Comparison of ENCODE assay signal across 24 mouse cellular contexts in genomic region chr4:106950801-106951200, GRCm38 (mm10). TPM values are rescaled to one million over a fixed set of nuclear protein-coding genes. Genes with fewer than 3 reads are reported as not detected.
DNase-seq lines count a peak whose midpoint lies in the region; ATAC-seq and TF ChIP-seq lines count a peak whose summit lies in the region.
"Had no signal": no experiment of that assay in that cellular context is flagged by ENCODE, and none has a peak within 500 bp of the region (broad histone marks: within the 10 kb centered on the region; RNA-seq: fewer than 3 reads in every experiment).

No protein-coding gene starts in this region.

- no peaks in the 10 kb centered on the region for H3K9me3 ChIP-seq in forebrain, embryonic 13.5 days (replicated peaks)
- H3K9me3 ChIP-seq in forebrain, embryonic 14.5 days (replicated peaks; ENCODE audit: control insufficient read depth, low read length): no peaks in the 10 kb centered on the region
- no peaks in the 10 kb centered on the region for H3K9me3 ChIP-seq in hindbrain, embryonic 12.5 days (replicated peaks)
- no peaks in the 10 kb centered on the region for H3K9me3 ChIP-seq in hindbrain, embryonic 11.5 days (ENCODE audit: control insufficient read depth, low read length)
- no peaks in the 10 kb centered on the region for H3K9me3 ChIP-seq in lung, postnatal 0 days (ENCODE audit: low read length)
- H3K9me3 ChIP-seq in CH12.LX (replicated peaks; ENCODE audit: low read length): no peaks in the 10 kb centered on the region
- H3K9me3 ChIP-seq: forebrain, embryonic 10.5 days; heart, embryonic 10.5 days; hindbrain, embryonic 15.5 days; intestine, embryonic 15.5 days had no signal

- TF ChIP-seq POLR2A in CH12.LX (IDR thresholded peaks at IDR 0.05; ENCODE audit: low read depth, low read length): no peak

- no peak for TF ChIP-seq EP300 in lung, postnatal 0 days (IDR thresholded peaks at IDR 0.05)
- peak; percentile 43 for TF ChIP-seq EP300 in CH12.LX (IDR thresholded peaks at IDR 0.05; ENCODE audit: low read length)

- 0 out of 2 replicates have a peak overlapping the region, but pooled peaks have one; percentile 21 for H3K27ac ChIP-seq in forebrain, embryonic 13.5 days
- no peak overlapping the region for H3K27ac ChIP-seq in forebrain, embryonic 14.5 days (ENCODE audit: low read depth, low read length)
- peak overlapping the region; percentile 55 for H3K27ac ChIP-seq in hindbrain, embryonic 12.5 days
- no peak overlapping the region for H3K27ac ChIP-seq in hindbrain, embryonic 11.5 days (ENCODE audit: low read depth, low read length)
- no peak overlapping the region for H3K27ac ChIP-seq in lung, postnatal 0 days (ENCODE audit: low read length)
- 0 out of 2 replicates have a peak overlapping the region, but pooled peaks have one; percentile 23 for H3K27ac ChIP-seq in CH12.LX (ENCODE audit: insufficient read depth, low read depth)
- H3K27ac ChIP-seq: forebrain, embryonic 10.5 days; gastrocnemius, adult 2 months; heart, adult 2 months; heart, embryonic 10.5 days; hindbrain, embryonic 15.5 days; intestine, embryonic 15.5 days had no signal

- no peak overlapping the region for H3K4me3 ChIP-seq in forebrain, embryonic 13.5 days
- H3K4me3 ChIP-seq in forebrain, embryonic 14.5 days (ENCODE audit: low read depth, low read length): no peak overlapping the region
- no peak overlapping the region for H3K4me3 ChIP-seq in hindbrain, embryonic 12.5 days
- H3K4me3 ChIP-seq in hindbrain, embryonic 11.5 days (ENCODE audit: low read depth, low read length): no peak overlapping the region
- no peak overlapping the region for H3K4me3 ChIP-seq in lung, postnatal 0 days (ENCODE audit: low read depth, low read length)
- no peak overlapping the region for H3K4me3 ChIP-seq in CH12.LX (replicated peaks in 1 of 3; ENCODE audit: low read depth in 2 of 3, low read length in 2 of 3, poor library complexity in 1 of 3)
- H3K4me3 ChIP-seq: forebrain, embryonic 10.5 days; gastrocnemius, adult 2 months; heart, adult 2 months; heart, embryonic 10.5 days; hindbrain, embryonic 15.5 days; intestine, embryonic 15.5 days had no signal

- ATAC-seq in forebrain, embryonic 13.5 days: no peak
- no peak for ATAC-seq in forebrain, embryonic 14.5 days
- no peak for ATAC-seq in hindbrain, embryonic 12.5 days (ENCODE audit: low FRiP score)
- no peak for ATAC-seq in hindbrain, embryonic 11.5 days (ENCODE audit: low FRiP score)
- peak; percentile 55 for ATAC-seq in lung, postnatal 0 days
- ATAC-seq: activated CD4-positive, CD25-positive, alpha-beta regulatory T cell, adult 4 months; forebrain, postnatal 0 days; intestine, embryonic 15.5 days had no signal

- dilution Hi-C loops in CH12.LX (cut with MboI; ENCODE audit: extremely low pct_ligation_motif_present, extremely low pct_unique_long_range_greater_than_20kb, low sequenced_read_pairs): no loop called here

- H3K4me2 ChIP-seq in forebrain, embryonic 13.5 days: no peak overlapping the region
- no peak overlapping the region for H3K4me2 ChIP-seq in forebrain, embryonic 14.5 days (ENCODE audit: low read length)
- H3K4me2 ChIP-seq in hindbrain, embryonic 12.5 days (replicated peaks): no peak overlapping the region
- no peak overlapping the region for H3K4me2 ChIP-seq in hindbrain, embryonic 11.5 days (replicated peaks; ENCODE audit: low read depth, low read length)
- H3K4me2 ChIP-seq in lung, postnatal 0 days (replicated peaks; ENCODE audit: low read depth, low read length): no peak overlapping the region
- 0 out of 2 replicates have a peak overlapping the region, but pooled peaks have one; percentile 24 for H3K4me2 ChIP-seq in CH12.LX (ENCODE audit: insufficient read depth, low read depth, poor library complexity, severe bottlenecking)
- H3K4me2 ChIP-seq: hindbrain, embryonic 15.5 days; intestine, embryonic 15.5 days had no signal

- no peaks in the 10 kb centered on the region for H3K27me3 ChIP-seq in forebrain, embryonic 13.5 days
- no peaks in the 10 kb centered on the region for H3K27me3 ChIP-seq in forebrain, embryonic 14.5 days (replicated peaks; ENCODE audit: control insufficient read depth, insufficient read depth, low read length)
- H3K27me3 ChIP-seq in hindbrain, embryonic 12.5 days: no peaks in the 10 kb centered on the region
- H3K27me3 ChIP-seq in hindbrain, embryonic 11.5 days (ENCODE audit: control insufficient read depth, insufficient read depth, low read length): no peaks in the 10 kb centered on the region
- no peaks in the 10 kb centered on the region for H3K27me3 ChIP-seq in lung, postnatal 0 days (replicated peaks; ENCODE audit: insufficient read depth, low read length)
- H3K27me3 ChIP-seq in CH12.LX (replicated peaks): no peaks in the 10 kb centered on the region
- H3K27me3 ChIP-seq: hindbrain, embryonic 15.5 days; intestine, embryonic 15.5 days had no signal

- H3K36me3 ChIP-seq in forebrain, embryonic 13.5 days (ENCODE audit: poor library complexity, severe bottlenecking): peaks cover 3% of the 10 kb centered on the region; the same call in 1 of the 2 replicates
- H3K36me3 ChIP-seq in forebrain, embryonic 14.5 days (ENCODE audit: control insufficient read depth, insufficient read depth, low read length): no peaks in the 10 kb centered on the region
- 0 out of 2 replicates have a peak, but pooled peaks cover 4% of the 10 kb centered on the region for H3K36me3 ChIP-seq in hindbrain, embryonic 12.5 days
- no peaks in the 10 kb centered on the region for H3K36me3 ChIP-seq in hindbrain, embryonic 11.5 days (ENCODE audit: control insufficient read depth, insufficient read depth, low read length)
- H3K36me3 ChIP-seq in lung, postnatal 0 days (ENCODE audit: insufficient read depth, low read length): no peaks in the 10 kb centered on the region
- H3K36me3 ChIP-seq in CH12.LX (replicated peaks in 1 of 2; ENCODE audit: control insufficient read depth in 1 of 2, insufficient read depth in 1 of 2, low read length in 1 of 2): peaks cover 13 to 72% of the 10 kb centered on the region in 2 experiments
- H3K36me3 ChIP-seq: hindbrain, embryonic 15.5 days; intestine, embryonic 15.5 days had no signal

- 69% methylated on average over 4 of the region's 4 CpGs for WGBS in forebrain, embryonic 13.5 days
- whole genome bisulfite sequencing in forebrain, embryonic 14.5 days: 74% methylated on average over 4 of the region's 4 CpGs
- 67% methylated on average over 4 of the region's 4 CpGs for WGBS in hindbrain, embryonic 12.5 days
- 74% methylated on average over 4 of the region's 4 CpGs for WGBS in hindbrain, embryonic 11.5 days
- 49% methylated on average over 4 of the region's 4 CpGs for WGBS in lung, postnatal 0 days

- peaks cover 6% of the 10 kb centered on the region for H3K79me2 ChIP-seq in CH12.LX (replicated peaks; ENCODE audit: control insufficient read depth, extremely low read depth, insufficient read depth, poor library complexity, severe bottlenecking)

- no peak for DNase-seq in forebrain, embryonic 14.5 days (ENCODE audit: low spot score)
- DNase-seq in hindbrain, embryonic 11.5 days (ENCODE audit: low spot score): no peak
- DNase-seq in lung, postnatal 0 days (ENCODE audit: low spot score): peak; percentile 57
- no peak for DNase-seq in lung, postnatal 25 days (ENCODE audit: low spot score)
- DNase-seq in CH12.LX (ENCODE audit: extremely low read depth): no peak
- DNase-seq: adrenal gland, adult 8-10 months; adrenal gland, postnatal 25 days; cerebellum, adult 11-12 months; cerebellum, adult 8-10 months; cerebellum, postnatal 10 days; cerebellum, postnatal 36 days; embryo, embryonic 11 days; forebrain, postnatal 0 days; gastrocnemius, adult 2 months; gastrocnemius, postnatal 25 days; heart, adult 2 months; kidney, adult 11 months had no signal

- no peak overlapping the region for H3K9ac ChIP-seq in forebrain, embryonic 13.5 days
- H3K9ac ChIP-seq in forebrain, embryonic 14.5 days (ENCODE audit: low read length): no peak overlapping the region
- no peak overlapping the region for H3K9ac ChIP-seq in hindbrain, embryonic 12.5 days
- no peak overlapping the region for H3K9ac ChIP-seq in hindbrain, embryonic 11.5 days (ENCODE audit: low read depth, low read length)
- no peak overlapping the region for H3K9ac ChIP-seq in lung, postnatal 0 days (replicated peaks; ENCODE audit: low read depth)
- H3K9ac ChIP-seq in CH12.LX (ENCODE audit: insufficient read depth, low read depth): no peak overlapping the region
- H3K9ac ChIP-seq: forebrain, postnatal 0 days; hindbrain, embryonic 15.5 days; intestine, embryonic 15.5 days had no signal

- no peak; the same call in none of the 2 replicates for TF ChIP-seq RAD21 in CH12.LX (IDR thresholded peaks at IDR 0.05; ENCODE audit: low read depth, low read length)

- TF ChIP-seq CTCF in lung, postnatal 0 days (IDR thresholded peaks at IDR 0.05): no peak
- no peak for TF ChIP-seq CTCF in CH12.LX (conservative IDR thresholded peaks at IDR 0.05 in 1 of 2, IDR thresholded peaks at IDR 0.05 in 1 of 2; ENCODE audit: low read depth in 2 of 2, low read length in 2 of 2)

- peaks cover 95% of the 10 kb centered on the region for H3K4me1 ChIP-seq in forebrain, embryonic 13.5 days
- H3K4me1 ChIP-seq in forebrain, embryonic 14.5 days (ENCODE audit: control insufficient read depth, insufficient read depth, low read length): peaks cover 65% of the 10 kb centered on the region
- H3K4me1 ChIP-seq in hindbrain, embryonic 12.5 days: peaks cover 88% of the 10 kb centered on the region
- peaks cover 27% of the 10 kb centered on the region for H3K4me1 ChIP-seq in hindbrain, embryonic 11.5 days (replicated peaks; ENCODE audit: control insufficient read depth, insufficient read depth, low read length)
- peaks cover 3% of the 10 kb centered on the region for H3K4me1 ChIP-seq in lung, postnatal 0 days (ENCODE audit: insufficient read depth, low read depth, low read length)
- H3K4me1 ChIP-seq in CH12.LX (ENCODE audit: control insufficient read depth in 1 of 2, insufficient read depth in 2 of 2): peaks cover 28 to 84% of the 10 kb centered on the region in 2 experiments

- in situ Hi-C loops in CH12.LX (cut with MboI; ENCODE audit: low pct_ligation_motif_present, low pct_unique_long_range_greater_than_20kb, low sequenced_read_pairs): no loop called here

TF ChIP-seq in CH12.LX, 34 proteins besides CTCF, POLR2A, EP300 and RAD21 (continues in another document):
- TF ChIP-seq MEF2A (IDR thresholded peaks at IDR 0.05; ENCODE audit: borderline replicate concordance, low read depth, low read length) (0 out of 2 replicates have a peak, but pooled peaks have one; percentile 41), TCF12 (IDR thresholded peaks at IDR 0.05; ENCODE audit: low read depth, low read length) (0 out of 2 replicates have a peak, but pooled peaks have one; percentile 19), NELFE (IDR thresholded peaks at IDR 0.05; ENCODE audit: low read depth, low read length) (no peak)

RNA-seq across cellular contexts. Expression of gene Ssbp3, which starts 40.3 kb away (rescaled TPM):
- 168 and 173 TPM in 2 replicates for polyA plus RNA-seq in forebrain, embryonic 13.5 days (2015; fragmentation: Nextera tagmentation; extraction: Ambion mirVana)
- 118 and 127 TPM in 2 replicates for polyA plus RNA-seq in forebrain, embryonic 14.5 days (2014; fragmentation: Nextera tagmentation; extraction: Ambion mirVana)
- polyA plus RNA-seq in hindbrain, embryonic 12.5 days (2016; fragmentation: Nextera tagmentation; extraction: Ambion mirVana): 285 and 302 TPM in 2 replicates
- 141 and 159 TPM in 2 replicates for polyA plus RNA-seq in hindbrain, embryonic 11.5 days (2014; fragmentation: Nextera tagmentation; extraction: Ambion mirVana)
- polyA plus RNA-seq in lung, postnatal 0 days (2015; fragmentation: Nextera tagmentation; extraction: Ambion mirVana): 40.2 and 49.8 TPM in 2 replicates
- total RNA-seq in CH12.LX (2012; rRNA removed) (32.4 and 34.2 TPM in 2 replicates), CH12.LX (2014; rRNA removed) (76.2 and 76.5 TPM in 2 replicates)
- 125 and 129 TPM in 2 replicates for polyA plus RNA-seq in CH12.LX (2012; ENCODE audit: insufficient read length, low read depth)

Comparison
In these comparisons a context has a peak if more than half of its experiments do, and no peak if none do; other contexts are left out.
1. H3K27ac ChIP-seq: peak in forebrain, embryonic 13.5 days (single experiment), hindbrain, embryonic 12.5 days (single experiment) and CH12.LX (single experiment); none in forebrain, embryonic 14.5 days (single experiment), hindbrain, embryonic 11.5 days (single experiment) and lung, postnatal 0 days (single experiment).